ENCODE assay signal across 20 mouse cellular contexts in genomic region chr12:8856051-8856543, GRCm38 (mm10).
DNase-seq lines count a peak whose midpoint lies in the region; ATAC-seq and TF ChIP-seq lines count a peak whose summit lies in the region.
"Had no signal": no experiment of that assay in that cellular context is flagged by ENCODE, and none has a peak within 500 bp of the region (broad histone marks: within the 10 kb centered on the region; RNA-seq: fewer than 3 reads in every experiment).

No protein-coding gene starts in this region.

- no peak overlapping the region for H3K4me2 ChIP-seq in heart, embryonic 16.5 days (ENCODE audit: low read depth, low read length)
- H3K4me2 ChIP-seq in limb, embryonic 11.5 days (ENCODE audit: low read depth, severe bottlenecking) = no peak overlapping the region
- H3K4me2 ChIP-seq: forebrain, embryonic 13.5 days; liver, embryonic 15.5 days; midbrain, embryonic 11.5 days had no signal

- no peak for DNase-seq in heart, adult 18-20 months
- DNase-seq in embryonic facial prominence, embryonic 10.5 days (ENCODE audit: low spot score) = peak; percentile 72
- DNase-seq in limb, embryonic 11.5 days (ENCODE audit: low spot score) = peak; percentile 86
- no peak for DNase-seq in cerebellum, adult 18-20 months
- no peak for DNase-seq in gastrocnemius, postnatal 10 days
- no peak for DNase-seq in frontal cortex, adult 2 months (ENCODE audit: extremely low spot score in 1 of 2, low spot score in 1 of 2)
- DNase-seq: adrenal gland, postnatal 10 days; B cell, adult 2 months; cerebellum, adult 8-10 months; heart, adult 11 months; kidney, postnatal 10 days; layer of hippocampus, adult 9-11 months; lung, postnatal 14 days; thymus, adult 18-20 months had no signal

- H3K4me3 ChIP-seq in heart, embryonic 16.5 days (ENCODE audit: low read length) = no peak overlapping the region
- no peak overlapping the region for H3K4me3 ChIP-seq in C2C12 (ENCODE audit: insufficient read depth, poor library complexity, severe bottlenecking)
- H3K4me3 ChIP-seq in embryonic facial prominence, embryonic 10.5 days = no peak overlapping the region
- H3K4me3 ChIP-seq in limb, embryonic 11.5 days (ENCODE audit: low read depth, low read length) = no peak overlapping the region
- H3K4me3 ChIP-seq: forebrain, embryonic 13.5 days; liver, embryonic 15.5 days had no signal

- no peaks in the 10 kb centered on the region for H3K36me3 ChIP-seq in heart, embryonic 16.5 days (ENCODE audit: control insufficient read depth, insufficient read depth)
- no peaks in the 10 kb centered on the region for H3K36me3 ChIP-seq in C2C12 (ENCODE audit: control insufficient read depth, insufficient read depth)
- no peaks in the 10 kb centered on the region for H3K36me3 ChIP-seq in embryonic facial prominence, embryonic 10.5 days (replicated peaks)
- no peaks in the 10 kb centered on the region for H3K36me3 ChIP-seq in limb, embryonic 11.5 days (ENCODE audit: control insufficient read depth, insufficient read depth, low read length)
- H3K36me3 ChIP-seq: liver, embryonic 15.5 days had no signal

- H3K9ac ChIP-seq in heart, embryonic 16.5 days (ENCODE audit: low read length) = peak overlapping the region; percentile 38; the same call in 1 of the 2 replicates
- H3K9ac ChIP-seq in limb, embryonic 11.5 days (ENCODE audit: low read length) = no peak overlapping the region
- H3K9ac ChIP-seq: forebrain, embryonic 13.5 days; liver, embryonic 15.5 days had no signal

- H3K79me3 ChIP-seq in C2C12 (ENCODE audit: low read depth) = no peaks in the 10 kb centered on the region

- no peak for ATAC-seq in heart, embryonic 16.5 days (replicated peaks; ENCODE audit: extremely low read depth, insufficient read depth, low FRiP score)
- peak; percentile 88 for ATAC-seq in limb, embryonic 11.5 days (ENCODE audit: insufficient number of reproducible peaks, low FRiP score, low TSS enrichment, low read depth)
- ATAC-seq: forebrain, embryonic 13.5 days; hindbrain, postnatal 0 days had no signal

- no peak overlapping the region for H3K27ac ChIP-seq in heart, embryonic 16.5 days (ENCODE audit: low read length)
- peak overlapping the region; percentile 82 for H3K27ac ChIP-seq in embryonic facial prominence, embryonic 10.5 days (replicated peaks)
- peak overlapping the region; percentile 94 for H3K27ac ChIP-seq in limb, embryonic 11.5 days (replicated peaks; ENCODE audit: low read depth, low read length)
- H3K27ac ChIP-seq: forebrain, embryonic 13.5 days; hindbrain, postnatal 0 days; liver, embryonic 15.5 days had no signal

- H3K9me3 ChIP-seq in heart, embryonic 16.5 days (replicated peaks; ENCODE audit: control insufficient read depth, low read length) = no peaks in the 10 kb centered on the region
- no peaks in the 10 kb centered on the region for H3K9me3 ChIP-seq in embryonic facial prominence, embryonic 10.5 days
- H3K9me3 ChIP-seq in limb, embryonic 11.5 days (ENCODE audit: control insufficient read depth, low read length) = no peaks in the 10 kb centered on the region
- H3K9me3 ChIP-seq: forebrain, embryonic 13.5 days; liver, embryonic 15.5 days had no signal

- H3K4me1 ChIP-seq in heart, embryonic 16.5 days (ENCODE audit: control insufficient read depth, insufficient read depth, low read length) = peaks cover 28% of the 10 kb centered on the region
- H3K4me1 ChIP-seq in embryonic facial prominence, embryonic 10.5 days = peaks cover 58% of the 10 kb centered on the region
- H3K4me1 ChIP-seq in limb, embryonic 11.5 days (ENCODE audit: control insufficient read depth, insufficient read depth, low read length) = peaks cover 38% of the 10 kb centered on the region
- H3K4me1 ChIP-seq: forebrain, embryonic 13.5 days; liver, embryonic 15.5 days had no signal

- 38% methylated on average over 1 of the region's 1 CpGs for WGBS in heart, embryonic 16.5 days
- WGBS in embryonic facial prominence, embryonic 10.5 days = 31% methylated on average over 1 of the region's 1 CpGs
- 0% methylated on average over 1 of the region's 1 CpGs for WGBS in limb, embryonic 11.5 days

- no peak for TF ChIP-seq CTCF in C2C12 (IDR thresholded peaks at IDR 0.05; ENCODE audit: control insufficient read depth, insufficient read depth, insufficient read length)

- no peaks in the 10 kb centered on the region for H3K79me2 ChIP-seq in C2C12 (ENCODE audit: control insufficient read depth, insufficient read depth)

- no peak overlapping the region for H3ac ChIP-seq in C2C12 (ENCODE audit: control insufficient read depth, insufficient read length, low read depth)

- no peaks in the 10 kb centered on the region for H3K27me3 ChIP-seq in heart, embryonic 16.5 days (ENCODE audit: control insufficient read depth, insufficient read depth, low read length)
- H3K27me3 ChIP-seq in C2C12 (ENCODE audit: control insufficient read depth, insufficient read depth, insufficient read length) = no peaks in the 10 kb centered on the region
- peaks cover 5% of the 10 kb centered on the region for H3K27me3 ChIP-seq in embryonic facial prominence, embryonic 10.5 days (replicated peaks; ENCODE audit: low read depth, poor library complexity, severe bottlenecking)
- no peaks in the 10 kb centered on the region for H3K27me3 ChIP-seq in limb, embryonic 11.5 days (ENCODE audit: control insufficient read depth, insufficient read depth, low read length)
- H3K27me3 ChIP-seq: forebrain, embryonic 13.5 days had no signal

TF ChIP-seq in C2C12, 6 proteins besides CTCF, POLR2A, EP300 and RAD21:
- TF ChIP-seq MAX (IDR thresholded peaks at IDR 0.05) (peak; percentile 50), MYOG (IDR thresholded peaks at IDR 0.05; ENCODE audit: control insufficient read depth, extremely low read depth, insufficient read length) (no peak)

Comparison
In these comparisons a context has a peak if more than half of its experiments do, and no peak if none do; other contexts are left out.
1. DNase-seq: peak in embryonic facial prominence, embryonic 10.5 days (single experiment) and limb, embryonic 11.5 days (single experiment); none in heart, adult 18-20 months (0 of 2), cerebellum, adult 18-20 months (0 of 2), gastrocnemius, postnatal 10 days (single experiment) and frontal cortex, adult 2 months (0 of 2).